Mouse (Mus musculus) limb, embryonic 14.5 days (tissue): ENCODE data around the gene Dapk2. TPM values are rescaled to one million over a fixed set of nuclear protein-coding genes. Genes with fewer than 3 reads are reported as not detected.
A peak's percentile ranks its signal among the peaks of the same experiment; 100 is the strongest.

Experiments used
- ATAC-seq: fragments of 200-750 bp; cut with Nextera tagmentation; 2 replicates; pipeline ENCODE4 v1.8.0; 2017; ENCODE audit warnings: low read depth, moderate number of reproducible peaks, moderate TSS enrichment; ENCODE audit not compliant: low FRiP score
- DNase-seq: peaks from one replicate; pipeline ENCODE4 v3.0.0-alpha.2; 2015; ENCODE audit warnings: low spot score
- H3K27ac ChIP-seq: fragments of 300-500 bp; sonication (generic); replicated peaks from 2 replicates; pipeline ENCODE4 v1.5.1; 2014; ENCODE audit warnings: low read depth, mild to moderate bottlenecking, low read length, moderate library complexity, mixed read lengths
- H3K27me3 ChIP-seq: fragments of 300-500 bp; sonication (generic); 2 replicates; pipeline ENCODE4 v1.6.1; 2014; ENCODE audit warnings: low read length, mixed read lengths; ENCODE audit not compliant: control insufficient read depth, insufficient read depth
- H3K36me3 ChIP-seq: fragments of 300-500 bp; sonication (generic); 2 replicates; pipeline ENCODE4 v1.6.1; 2014; ENCODE audit warnings: mild to moderate bottlenecking, low read length, moderate library complexity, mixed read lengths; ENCODE audit not compliant: control insufficient read depth, insufficient read depth
- H3K4me1 ChIP-seq: fragments of 300-500 bp; sonication (generic); 2 replicates; pipeline ENCODE4 v1.6.1; 2014; ENCODE audit warnings: antibody characterized with exemption, low read length, mixed read lengths; ENCODE audit not compliant: control insufficient read depth, insufficient read depth
- H3K4me2 ChIP-seq: fragments of 300-500 bp; sonication (generic); replicated peaks from 2 replicates; pipeline ENCODE4 v1.6.1; 2014; ENCODE audit warnings: low read depth, mild to moderate bottlenecking, low read length, moderate library complexity; ENCODE audit not compliant: severe bottlenecking
- H3K4me3 ChIP-seq: fragments of 300-500 bp; sonication (generic); replicated peaks from 2 replicates; pipeline ENCODE4 v1.5.1; 2014; ENCODE audit warnings: low read length
- H3K9ac ChIP-seq: fragments of 300-500 bp; sonication (generic); 2 replicates; pipeline ENCODE4 v1.6.1; 2014; ENCODE audit warnings: mild to moderate bottlenecking, low read depth, low read length, moderate library complexity; ENCODE audit not compliant: severe bottlenecking
- H3K9me3 ChIP-seq: fragments of 300-500 bp; sonication (generic); 2 replicates; pipeline ENCODE4 v1.6.1; 2016; ENCODE audit warnings: low read length; ENCODE audit not compliant: control insufficient read depth
- POLR2A ChIP-seq: fragments of 200-500 bp; IDR thresholded peaks from 2 replicates; pipeline ENCODE4 v1.8.0; 2012; ENCODE audit warnings: inconsistent platforms, mild to moderate bottlenecking, moderate library complexity, borderline replicate concordance; ENCODE audit not compliant: insufficient read depth, insufficient read length; ENCODE audit errors: extremely low read depth
- WGBS: fragments of 180-500 bp; shearing (Covaris S2); extraction: QIAGEN DNeasy Blood & Tissue Kit; methylation state at CpG from one replicate; pipeline ENCODE4 v1.1.7; 2014; 5-methylcytosine and 5-hydroxymethylcytosine counted together
- polyA plus RNA-seq, 2 experiments: library from polyadenylated mRNA; depleted of rRNA in 1 of 2; stranded (reverse) in 1 of 2; unstranded in 1 of 2; fragments of >200 nt; fragmentation: Nextera tagmentation in 1 of 2; extraction: Ambion mirVana in 1 of 2; gene quantifications; 2 replicates each; pipeline versions ENCODE4 v1.2.1 to v1.2.3; 2012 to 2014

Gene Dapk2
- polyA plus RNA-seq, 2 experiments, result 4.5 to 5.0 TPM

DNA sequence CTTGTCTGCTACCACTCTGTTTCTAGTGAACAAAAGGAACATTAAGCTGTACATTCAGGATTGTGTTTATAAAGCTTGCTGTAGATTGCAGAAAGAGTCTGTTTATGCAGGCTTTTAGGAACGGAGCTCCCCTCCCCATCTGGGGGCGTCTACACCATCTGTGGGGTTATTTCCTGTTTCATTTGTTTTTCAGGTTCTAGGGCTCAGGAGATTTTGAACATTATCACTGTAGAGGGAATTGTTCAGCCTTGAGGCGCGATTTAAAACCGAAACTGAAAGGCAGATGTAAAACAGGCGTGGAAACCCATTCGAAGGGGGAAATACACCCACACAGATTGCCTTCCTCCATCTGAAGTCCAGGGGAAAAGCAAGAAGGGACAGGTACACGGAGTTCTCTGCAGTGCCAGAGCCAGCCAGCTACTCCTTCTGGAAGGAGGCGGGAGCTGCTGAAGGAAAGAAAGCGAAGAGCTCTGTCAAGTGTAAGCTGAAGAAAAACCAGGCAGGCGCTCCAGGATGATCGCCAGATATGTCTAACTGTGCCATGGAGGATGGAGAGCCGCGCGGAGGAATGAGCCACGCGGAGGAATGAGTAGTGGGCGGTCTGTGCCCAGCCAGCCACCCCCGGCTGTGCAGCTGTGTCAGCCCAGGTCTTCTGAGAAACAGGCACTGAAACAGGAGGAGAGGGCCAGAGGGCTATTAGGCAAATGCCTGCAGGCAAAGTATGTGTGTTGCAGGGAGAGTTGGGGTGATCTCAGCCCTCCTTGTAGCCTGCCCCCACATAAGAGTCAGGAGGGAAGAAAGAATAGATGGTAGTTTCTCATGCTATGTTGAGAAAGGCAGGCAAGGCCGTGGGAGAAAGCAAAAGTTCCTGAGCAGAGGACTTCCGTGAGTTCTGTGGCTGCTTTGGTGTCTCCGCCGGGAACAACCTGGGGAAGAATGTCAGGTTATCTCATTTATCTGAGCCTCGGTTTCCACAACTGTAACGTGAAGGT, 147.4 kb downstream of the Dapk2 start:
- DNase-seq (peak; percentile 28), ATAC-seq (peak; percentile 53; the same call in 1 of the 2 replicates)
- H3K27me3 ChIP-seq, result no peaks in the 10 kb centered on the region
- H3K36me3 ChIP-seq, result no peaks in the 10 kb centered on the region
- no peak for TF ChIP-seq POLR2A
- no peak overlapping the region for H3K9ac ChIP-seq
- no peaks in the 10 kb centered on the region for H3K9me3 ChIP-seq
- H3K27ac ChIP-seq, result peak overlapping the region; percentile 38; the same call in 1 of the 2 replicates
- peak overlapping the region; percentile 35 for H3K4me2 ChIP-seq
- WGBS, result 32% methylated on average over 25 of the region's 25 CpGs
- H3K4me3 ChIP-seq, result peak overlapping the region; percentile 20
- H3K4me1 ChIP-seq, result peaks cover 17% of the 10 kb centered on the region

DNA sequence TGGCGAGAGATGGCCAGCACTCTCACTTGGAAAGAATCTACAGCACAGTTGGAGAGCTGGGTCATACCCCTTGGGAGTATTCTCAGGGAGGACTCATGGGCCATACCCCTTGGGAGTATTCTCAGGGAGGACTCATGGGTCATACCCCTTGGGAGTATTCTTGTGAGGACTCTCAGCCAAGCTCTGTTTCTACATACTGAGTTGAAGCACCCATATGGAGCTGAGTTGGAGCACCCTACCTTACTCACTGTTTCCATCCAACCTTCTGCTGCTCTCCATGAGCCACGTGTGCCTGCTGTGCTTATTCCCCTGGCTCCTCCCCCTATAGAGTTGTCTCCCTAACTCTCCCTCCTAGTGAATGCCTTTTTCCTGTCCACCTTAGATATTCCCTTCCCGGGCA, 148.4 kb downstream of the Dapk2 start:
- Histone ChIP-seq H3K4me2 (no peak overlapping the region), H3K9ac (no peak overlapping the region), H3K4me1 (peaks cover 17% of the 10 kb centered on the region), H3K27ac (no peak overlapping the region), H3K27me3 (no peaks in the 10 kb centered on the region), H3K36me3 (no peaks in the 10 kb centered on the region), H3K9me3 (no peaks in the 10 kb centered on the region), H3K4me3 (no peak overlapping the region)
- DNase-seq (no peak), ATAC-seq (no peak)
- 80% methylated on average over 3 of the region's 3 CpGs for WGBS
- no peak for TF ChIP-seq POLR2A

GRCm38 (mm10) chr9:66307341-66307740, 149.3 kb downstream of the Dapk2 start:
- H3K4me3 ChIP-seq, result no peak overlapping the region
- H3K27ac ChIP-seq, result no peak overlapping the region
- TF ChIP-seq POLR2A, result no peak
- WGBS, result 12% methylated on average over 2 of the region's 2 CpGs
- no peaks in the 10 kb centered on the region for H3K9me3 ChIP-seq
- peak; percentile 81 for DNase-seq
- ATAC-seq, result no peak
- H3K9ac ChIP-seq, result no peak overlapping the region
- no peaks in the 10 kb centered on the region for H3K36me3 ChIP-seq
- H3K27me3 ChIP-seq, result no peaks in the 10 kb centered on the region
- H3K4me1 ChIP-seq, result peaks cover 17% of the 10 kb centered on the region
- H3K4me2 ChIP-seq, result no peak overlapping the region

- Histone ChIP-seq H3K4me2 (no peak overlapping the region), H3K9me3 (no peaks in the 10 kb centered on the region), H3K36me3 (no peaks in the 10 kb centered on the region), H3K27me3 (no peaks in the 10 kb centered on the region), H3K27ac (no peak overlapping the region), H3K4me1 (peaks cover 17% of the 10 kb centered on the region), H3K4me3 (no peak overlapping the region), H3K9ac (no peak overlapping the region)
- 77% methylated on average over 4 of the region's 4 CpGs for WGBS
- ATAC-seq, result no peak
- DNase-seq, result no peak
- no peak for TF ChIP-seq POLR2A
Measured at GRCm38 (mm10) chr9:66308741-66309140, 150.7 kb downstream of the Dapk2 start.

- H3K9ac ChIP-seq, result no peak overlapping the region
- 24% methylated on average over 3 of the region's 3 CpGs for WGBS
Measured at GRCm38 (mm10) chr9:66311458-66311857, 153.4 kb downstream of the Dapk2 start.

More at GRCm38 (mm10) chr9:66311458-66311857, 153.4 kb downstream of the Dapk2 start:
- no peak for TF ChIP-seq POLR2A
- Histone ChIP-seq H3K36me3 (no peaks in the 10 kb centered on the region), H3K4me2 (no peak overlapping the region), H3K4me1 (no peaks in the 10 kb centered on the region), H3K9me3 (no peaks in the 10 kb centered on the region), H3K27me3 (no peaks in the 10 kb centered on the region), H3K27ac (no peak overlapping the region), H3K4me3 (no peak overlapping the region)
- no peak for DNase-seq
- ATAC-seq, result no peak
